Mouse (Mus musculus): Measurements from ENCODE around the gene Wnt7b. TPM values are rescaled to one million over a fixed set of nuclear protein-coding genes. Genes with fewer than 3 reads are reported as not detected.

Wnt7b gene
- total RNA-seq, 2 experiments from 2014 or later, result 33.8 to 35.5 TPM

- no peak for DNase-seq (ENCODE audit: extremely low spot score in 1 of 2, low spot score in 2 of 2)
- peak overlapping the region; percentile 72 for H3K27ac ChIP-seq
- no peak overlapping the region for H3K4me3 ChIP-seq
- TF ChIP-seq CTCF (IDR thresholded peaks at IDR 0.05), result no peak
- intact Hi-C loops (cut with DNase I), result loop anchor here (2.0 to 10.0 kb wide), 4 partner anchors 59 to 433 kb away; no protein-coding TSS in a partner anchor
Observed at GRCm38 (mm10) chr15:85611701-85612520, 29.6 kb upstream of the Wnt7b start.

DNA sequence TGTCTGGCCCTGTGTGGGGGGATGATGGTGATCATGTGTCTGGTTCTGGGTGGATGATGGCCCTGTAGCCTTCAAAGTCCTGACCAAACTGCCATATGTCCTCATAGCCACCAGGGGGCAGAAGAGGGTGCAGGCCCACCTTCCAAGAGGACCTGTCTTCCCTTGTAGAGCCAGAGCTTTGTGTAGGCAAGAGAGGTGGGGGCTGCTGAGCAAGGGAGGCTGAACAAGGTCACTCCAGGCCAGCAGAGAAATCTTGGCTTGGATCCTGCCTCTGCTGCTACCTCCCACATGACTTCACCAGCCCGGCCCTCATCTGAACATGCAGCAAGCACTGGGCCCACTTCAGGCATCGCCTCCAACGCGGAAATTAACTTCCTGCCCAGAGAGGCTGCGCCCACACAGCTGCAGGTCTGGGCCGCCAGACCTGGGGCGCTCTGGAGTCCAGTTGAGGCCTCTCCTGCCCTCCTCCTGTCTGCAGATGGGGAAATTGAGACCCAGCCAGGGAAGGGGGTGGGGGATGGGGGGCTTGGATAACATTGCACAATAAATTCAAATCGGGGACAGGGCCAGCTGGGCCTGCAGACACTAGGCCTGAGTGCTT lies 28.4 kb upstream of the Wnt7b start:
- intact Hi-C loops (cut with DNase I), result loop anchor here (1.0 to 10.0 kb wide), 4 partner anchors 77 to 434 kb away; no protein-coding TSS in a partner anchor
- DNase-seq (ENCODE audit: extremely low spot score in 1 of 2, low spot score in 2 of 2), result peak; percentile 76 to 77
- peak; percentile 91 for TF ChIP-seq CTCF (IDR thresholded peaks at IDR 0.05)
- H3K27ac ChIP-seq, result peak overlapping the region; percentile 72
- H3K4me3 ChIP-seq, result no peak overlapping the region

GRCm38 (mm10) chr15:85610120-85610519 lies 27.8 kb upstream of the Wnt7b start:
- Histone ChIP-seq H3K27ac (peak overlapping the region; percentile 42), H3K4me3 (no peak overlapping the region)
- no peak for TF ChIP-seq CTCF (IDR thresholded peaks at IDR 0.05)
- no peak for DNase-seq (ENCODE audit: extremely low spot score in 1 of 2, low spot score in 2 of 2)
- intact Hi-C loops (cut with DNase I), result loop anchor here (1.0 to 10.0 kb wide), 4 partner anchors 77 to 435 kb away; no protein-coding TSS in a partner anchor

- intact Hi-C loops (cut with DNase I), result loop anchor here (1.0 to 10.0 kb wide), 4 partner anchors 78 to 435 kb away; no protein-coding TSS in a partner anchor
- DNase-seq (ENCODE audit: extremely low spot score in 1 of 2, low spot score in 2 of 2), result no peak
- Histone ChIP-seq H3K4me3 (no peak overlapping the region), H3K27ac (peak overlapping the region; percentile 24; the same call in 1 of the 2 replicates)
- TF ChIP-seq CTCF (IDR thresholded peaks at IDR 0.05), result peak; percentile 25
Observed at GRCm38 (mm10) chr15:85609266-85610004, 27.2 kb upstream of the Wnt7b start.

- DNase-seq (ENCODE audit: extremely low spot score in 1 of 2, low spot score in 2 of 2), result no peak
- Histone ChIP-seq H3K27ac (peak overlapping the region; percentile 53; the same call in 1 of the 2 replicates), H3K4me3 (no peak overlapping the region)
- intact Hi-C loops (cut with DNase I), result no loop called here
- TF ChIP-seq CTCF (IDR thresholded peaks at IDR 0.05), result no peak
Observed at GRCm38 (mm10) chr15:85605962-85606610, 23.8 kb upstream of the Wnt7b start.

GRCm38 (mm10) chr15:85604938-85605337 lies 22.7 kb upstream of the Wnt7b start:
- H3K27ac ChIP-seq, result no peak overlapping the region
- intact Hi-C loops (cut with DNase I), result no loop called here
- DNase-seq (ENCODE audit: extremely low spot score in 1 of 2, low spot score in 2 of 2), result no peak
- no peak overlapping the region for H3K4me3 ChIP-seq
- TF ChIP-seq CTCF (IDR thresholded peaks at IDR 0.05), result no peak

DNA sequence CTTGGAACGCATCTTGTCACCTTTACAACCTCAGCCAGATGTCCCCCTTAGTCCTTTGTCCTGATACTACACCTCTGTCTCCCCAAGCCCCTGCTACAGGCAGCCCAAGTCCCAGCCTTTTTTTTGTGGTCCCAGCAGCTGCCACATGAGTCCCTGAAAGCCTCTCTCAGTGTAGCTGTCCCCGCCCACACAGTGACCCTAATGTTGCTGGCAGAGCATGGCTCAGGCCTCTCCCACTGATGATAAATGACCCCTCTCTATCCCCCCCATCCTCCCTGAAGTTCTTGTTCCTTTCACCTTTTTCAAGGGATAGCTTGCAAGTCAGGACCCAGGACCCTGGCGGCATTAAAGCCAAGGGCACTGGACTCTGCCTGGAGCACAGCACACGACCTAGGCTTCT lies 22.2 kb upstream of the Wnt7b start:
- TF ChIP-seq CTCF (IDR thresholded peaks at IDR 0.05), result no peak
- no peak overlapping the region for H3K27ac ChIP-seq
- intact Hi-C loops (cut with DNase I), result no loop called here
- DNase-seq (ENCODE audit: extremely low spot score in 1 of 2, low spot score in 2 of 2), result no peak
- no peak overlapping the region for H3K4me3 ChIP-seq

DNA sequence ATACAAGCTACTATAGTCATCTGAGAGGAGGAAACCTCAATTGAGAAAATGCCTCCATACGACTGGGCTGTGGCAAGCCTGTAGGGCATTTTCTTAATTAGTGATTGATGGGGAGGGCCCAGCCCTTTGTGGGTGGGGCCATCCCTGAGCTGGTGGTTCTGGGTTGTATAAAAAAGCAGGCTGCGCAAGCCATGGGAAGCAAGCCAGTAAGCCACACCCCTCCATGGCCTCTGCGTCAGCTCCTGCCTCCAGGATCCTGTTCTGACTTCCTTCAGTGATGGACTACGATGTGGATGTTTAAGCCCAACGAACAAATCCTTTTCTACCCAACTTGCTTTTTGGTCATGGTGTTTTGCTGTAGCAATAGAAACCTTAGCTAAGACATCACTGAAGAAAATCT lies 21.1 kb upstream of the Wnt7b start:
- Histone ChIP-seq H3K4me3 (no peak overlapping the region), H3K27ac (no peak overlapping the region)
- no peak for TF ChIP-seq CTCF (IDR thresholded peaks at IDR 0.05)
- DNase-seq (ENCODE audit: extremely low spot score in 1 of 2, low spot score in 2 of 2), result no peak
- intact Hi-C loops (cut with DNase I), result no loop called here

DNA sequence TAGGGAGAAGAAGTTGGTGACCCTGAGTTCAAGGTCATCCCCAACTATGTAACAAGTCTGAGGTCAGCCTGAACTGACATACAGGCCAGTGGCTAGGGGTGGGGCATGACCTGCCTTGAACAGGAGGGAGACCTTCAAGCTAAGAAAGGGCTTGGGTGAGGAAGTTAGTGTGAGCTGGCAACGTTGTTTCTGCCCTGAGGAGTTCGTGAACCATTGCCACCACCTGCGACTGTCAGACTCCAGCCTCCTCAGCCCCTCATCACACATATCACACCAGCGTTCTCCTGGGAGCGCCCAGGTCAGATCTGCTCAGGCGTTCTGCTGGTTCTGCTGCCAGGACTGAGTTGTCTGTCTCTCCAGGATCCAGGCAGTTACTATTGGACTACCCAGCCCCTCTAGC lies 20.5 kb upstream of the Wnt7b start:
- TF ChIP-seq CTCF (IDR thresholded peaks at IDR 0.05), result no peak
- no peak overlapping the region for H3K4me3 ChIP-seq
- no peak for DNase-seq (ENCODE audit: extremely low spot score in 1 of 2, low spot score in 2 of 2)
- intact Hi-C loops (cut with DNase I), result no loop called here
- H3K27ac ChIP-seq, result no peak overlapping the region

DNA sequence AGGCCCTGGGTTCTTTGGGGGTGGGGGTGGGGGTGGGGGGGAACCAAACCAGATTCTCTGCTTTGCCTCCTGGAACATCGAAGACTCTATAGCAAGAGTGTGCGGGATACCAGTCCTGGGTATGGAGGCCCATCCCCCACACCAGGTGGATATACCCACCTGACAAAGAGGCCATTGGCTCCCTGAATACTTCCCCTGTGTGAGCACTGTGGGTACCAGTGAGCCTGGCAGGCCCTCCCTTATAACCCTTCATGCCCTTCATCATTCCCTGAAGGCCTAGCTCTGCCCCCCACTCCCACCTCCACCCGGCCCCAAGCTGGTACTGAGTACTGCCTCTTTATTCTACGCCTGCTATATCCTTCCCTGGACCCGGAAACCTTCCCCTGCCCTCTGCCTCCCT lies 19.7 kb upstream of the Wnt7b start:
- Histone ChIP-seq H3K4me3 (no peak overlapping the region), H3K27ac (no peak overlapping the region)
- intact Hi-C loops (cut with DNase I), result no loop called here
- DNase-seq (ENCODE audit: extremely low spot score in 1 of 2, low spot score in 2 of 2), result no peak
- TF ChIP-seq CTCF (IDR thresholded peaks at IDR 0.05), result no peak

DNA sequence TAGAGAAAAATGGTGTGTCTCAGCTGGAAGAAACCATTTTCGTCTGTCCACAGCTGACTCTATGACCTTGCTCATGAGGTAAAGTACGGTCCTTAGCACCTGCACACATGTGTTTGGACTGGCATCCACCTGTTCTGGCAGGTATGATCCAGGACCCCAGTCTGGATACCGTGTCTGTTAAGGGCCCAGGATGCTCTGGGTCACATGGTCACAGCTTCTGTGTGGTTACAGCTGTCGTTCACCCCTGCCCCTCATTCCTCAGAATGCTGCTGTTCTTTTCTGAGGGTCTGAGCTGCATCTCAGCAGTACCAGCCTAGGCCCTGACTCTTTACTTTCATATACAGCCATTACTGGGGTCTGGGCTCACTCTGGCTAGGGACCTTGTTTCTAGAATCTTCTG lies 18.9 kb upstream of the Wnt7b start:
- intact Hi-C loops (cut with DNase I), result no loop called here
- Histone ChIP-seq H3K4me3 (no peak overlapping the region), H3K27ac (no peak overlapping the region)
- no peak for DNase-seq (ENCODE audit: extremely low spot score in 1 of 2, low spot score in 2 of 2)
- no peak for TF ChIP-seq CTCF (IDR thresholded peaks at IDR 0.05)
